Mouse (Mus musculus): ENCODE measurements around the gene Cxcl12.

The Cxcl12 gene

GRCm38 (mm10) chr6:117168321-117169011 is at the start of gene Cxcl12:
Gene Cxcl12 (plus strand): TSS chr6:117168535.
- peak; percentile 63 to 71 for DNase-seq

- no peak for DNase-seq
Observed at GRCm38 (mm10) chr6:117122074-117122473, 46.3 kb upstream of the Cxcl12 start.

GRCm38 (mm10) chr6:117126356-117126755 is 42.0 kb upstream of the Cxcl12 start:
- DNase-seq: no peak

- no peak for DNase-seq
Observed at GRCm38 (mm10) chr6:117129443-117129842, 38.9 kb upstream of the Cxcl12 start.

GRCm38 (mm10) chr6:117130680-117131111 is 37.6 kb upstream of the Cxcl12 start:
- DNase-seq: no peak

GRCm38 (mm10) chr6:117134526-117134925 is 33.8 kb upstream of the Cxcl12 start:
- DNase-seq: no peak

- peak in 1 of 2 experiments; percentile 29 for DNase-seq
Observed at GRCm38 (mm10) chr6:117137735-117138134, 30.6 kb upstream of the Cxcl12 start.

GRCm38 (mm10) chr6:117140907-117141306 is 27.4 kb upstream of the Cxcl12 start:
- DNase-seq: no peak

- no peak for DNase-seq
Observed at GRCm38 (mm10) chr6:117146951-117147350, 21.4 kb upstream of the Cxcl12 start.

- no peak for DNase-seq
Observed at GRCm38 (mm10) chr6:117151484-117152149, 16.7 kb upstream of the Cxcl12 start.

GRCm38 (mm10) chr6:117153046-117153445 is 15.3 kb upstream of the Cxcl12 start:
- no peak for DNase-seq

GRCm38 (mm10) chr6:117156846-117157245 is 11.5 kb upstream of the Cxcl12 start:
- no peak for DNase-seq

GRCm38 (mm10) chr6:117159710-117160690 is 8.3 kb upstream of the Cxcl12 start:
- DNase-seq: peak in 1 of 2 experiments; percentile 18

- DNase-seq: no peak
Observed at GRCm38 (mm10) chr6:117163486-117163885, 4.8 kb upstream of the Cxcl12 start.

- peak; percentile 82 to 86 for DNase-seq
Observed at GRCm38 (mm10) chr6:117166581-117167425, 1.5 kb upstream of the Cxcl12 start.

- DNase-seq: no peak
Observed at GRCm38 (mm10) chr6:117167426-117167730, 957 bp upstream of the Cxcl12 start.

- peak in 1 of 2 experiments; percentile 13 for DNase-seq
Observed at GRCm38 (mm10) chr6:117169051-117169909, 945 bp downstream of the Cxcl12 start.

GRCm38 (mm10) chr6:117169910-117170747 is 1.8 kb downstream of the Cxcl12 start:
- no peak for DNase-seq

- DNase-seq: no peak
Observed at GRCm38 (mm10) chr6:117172358-117172757, 4.0 kb downstream of the Cxcl12 start.

- peak; percentile 71 to 82 for DNase-seq
Observed at GRCm38 (mm10) chr6:117173876-117174275, 5.5 kb downstream of the Cxcl12 start.
